Mouse (Mus musculus) embryonic facial prominence, embryonic 12.5 days (tissue): ENCODE results near the gene Borcs8. TPM values are rescaled to one million over a fixed set of nuclear protein-coding genes. Genes with fewer than 3 reads are reported as not detected.

Experiments
- ATAC-seq: fragments of 200-750 bp; cut with Nextera tagmentation; 2 replicates; pipeline ENCODE4 v1.8.0; 2017; ENCODE audit not compliant: insufficient number of reproducible peaks, insufficient read depth, low FRiP score, low TSS enrichment
- H3K27ac ChIP-seq: fragments of 300-500 bp; sonication (generic); 2 replicates; pipeline ENCODE4 v1.5.1; 2016; ENCODE audit warnings: mild to moderate bottlenecking
- H3K27me3 ChIP-seq: fragments of 300-500 bp; sonication (generic); 2 replicates; pipeline ENCODE4 v1.6.1; 2016; ENCODE audit warnings: mild to moderate bottlenecking, moderate library complexity
- H3K36me3 ChIP-seq: fragments of 300-500 bp; sonication (generic); 2 replicates; pipeline ENCODE4 v1.6.1; 2016; ENCODE audit warnings: mild to moderate bottlenecking
- H3K4me1 ChIP-seq: fragments of 300-500 bp; sonication (generic); 2 replicates; pipeline ENCODE4 v1.6.1; 2016
- H3K4me2 ChIP-seq: fragments of 300-500 bp; sonication (generic); replicated peaks from 2 replicates; pipeline ENCODE4 v1.6.1; 2016; ENCODE audit warnings: mild to moderate bottlenecking, moderate library complexity
- H3K4me3 ChIP-seq: fragments of 300-500 bp; sonication (generic); 2 replicates; pipeline ENCODE4 v1.5.1; 2016; ENCODE audit warnings: mild to moderate bottlenecking
- H3K9ac ChIP-seq: fragments of 300-500 bp; sonication (generic); 2 replicates; pipeline ENCODE4 v1.6.1; 2016; ENCODE audit warnings: mild to moderate bottlenecking, moderate library complexity
- H3K9me3 ChIP-seq: fragments of 300-500 bp; sonication (generic); 2 replicates; pipeline ENCODE4 v1.6.1; 2016; ENCODE audit warnings: mild to moderate bottlenecking, moderate library complexity
- WGBS: fragments of 180-500 bp; shearing (Covaris S2); methylation state at CpG from one replicate; pipeline ENCODE4 v1.1.7; 2016; 5-methylcytosine and 5-hydroxymethylcytosine counted together
- polyA plus RNA-seq: library from polyadenylated mRNA; unstranded; fragments of >200 nt; fragmentation: Nextera tagmentation; extraction: Ambion mirVana; gene quantifications from 2 replicates; pipeline ENCODE4 v1.2.1, GENCODE M21; 2016

Borcs8 gene
- polyA plus RNA-seq, 1 experiment from 2014 or later = 46.7 TPM

- H3K4me1 ChIP-seq = no peaks in the 10 kb centered on the region
- 2% methylated on average over 21 of the region's 21 CpGs for WGBS
- no peaks in the 10 kb centered on the region for H3K36me3 ChIP-seq
- H3K9me3 ChIP-seq = no peaks in the 10 kb centered on the region
- peaks cover 20% of the 10 kb centered on the region for H3K27me3 ChIP-seq
- ATAC-seq = peak; percentile 52; the same call in 1 of the 2 replicates
- 0 out of 2 replicates have a peak overlapping the region, but pooled peaks have one; percentile 12 for H3K9ac ChIP-seq
- H3K27ac ChIP-seq = no peak overlapping the region
- H3K4me2 ChIP-seq = peak overlapping the region; percentile 48
- peak overlapping the region; percentile 20 for H3K4me3 ChIP-seq
Measured at GRCm38 (mm10) chr8:70166504-70167110, 27.3 kb downstream of the Borcs8 start.

GRCm38 (mm10) chr8:70170116-70170515 lies 30.8 kb downstream of the Borcs8 start:
- no peak overlapping the region for H3K9ac ChIP-seq
- WGBS = 81% methylated on average over 3 of the region's 3 CpGs
- H3K4me1 ChIP-seq = peaks cover 12% of the 10 kb centered on the region
- no peak for ATAC-seq
- peaks cover 9% of the 10 kb centered on the region; the same call in 1 of the 2 replicates for H3K36me3 ChIP-seq
- no peak overlapping the region for H3K27ac ChIP-seq
- no peak overlapping the region for H3K4me3 ChIP-seq
- no peaks in the 10 kb centered on the region for H3K9me3 ChIP-seq
- peaks cover 15% of the 10 kb centered on the region for H3K27me3 ChIP-seq
- no peak overlapping the region for H3K4me2 ChIP-seq

DNA sequence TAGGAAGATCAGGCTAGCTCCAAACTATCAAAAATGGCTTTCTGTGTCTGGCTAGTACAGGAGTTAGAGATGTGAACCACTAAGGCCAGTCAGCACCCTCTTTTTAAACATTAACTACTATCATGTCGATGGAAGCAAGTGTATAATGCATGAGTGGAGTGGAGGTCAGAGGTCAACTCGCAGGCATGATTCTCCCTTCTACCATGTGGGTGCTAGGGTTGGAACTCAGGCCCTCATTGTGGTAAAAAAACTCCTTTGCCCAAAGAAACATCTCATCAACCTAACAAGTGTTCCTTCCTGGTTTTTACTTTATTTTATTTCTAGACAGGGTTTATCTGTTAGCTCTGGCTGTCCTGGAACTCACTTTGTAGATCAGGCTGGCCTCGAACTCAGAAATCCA lies 31.4 kb downstream of the Borcs8 start:
- H3K9ac ChIP-seq = no peak overlapping the region
- no peak overlapping the region for H3K27ac ChIP-seq
- no peak overlapping the region for H3K4me3 ChIP-seq
- WGBS = 84% methylated on average over 3 of the region's 3 CpGs
- no peaks in the 10 kb centered on the region for H3K9me3 ChIP-seq
- peaks cover 12% of the 10 kb centered on the region for H3K4me1 ChIP-seq
- H3K27me3 ChIP-seq = peaks cover 10% of the 10 kb centered on the region
- H3K4me2 ChIP-seq = no peak overlapping the region
- ATAC-seq = no peak
- peaks cover 9% of the 10 kb centered on the region; the same call in 1 of the 2 replicates for H3K36me3 ChIP-seq

- no peak overlapping the region for H3K27ac ChIP-seq
- no peaks in the 10 kb centered on the region for H3K9me3 ChIP-seq
- WGBS = 88% methylated on average over 7 of the region's 7 CpGs
- H3K4me1 ChIP-seq = peaks cover 12% of the 10 kb centered on the region
- peaks cover 9% of the 10 kb centered on the region; the same call in 1 of the 2 replicates for H3K36me3 ChIP-seq
- no peak overlapping the region for H3K9ac ChIP-seq
- H3K4me3 ChIP-seq = no peak overlapping the region
- no peak for ATAC-seq
- H3K4me2 ChIP-seq = peak overlapping the region; percentile 66
- H3K27me3 ChIP-seq = peaks cover 5% of the 10 kb centered on the region
Measured at GRCm38 (mm10) chr8:70171240-70171639, 31.9 kb downstream of the Borcs8 start.

DNA sequence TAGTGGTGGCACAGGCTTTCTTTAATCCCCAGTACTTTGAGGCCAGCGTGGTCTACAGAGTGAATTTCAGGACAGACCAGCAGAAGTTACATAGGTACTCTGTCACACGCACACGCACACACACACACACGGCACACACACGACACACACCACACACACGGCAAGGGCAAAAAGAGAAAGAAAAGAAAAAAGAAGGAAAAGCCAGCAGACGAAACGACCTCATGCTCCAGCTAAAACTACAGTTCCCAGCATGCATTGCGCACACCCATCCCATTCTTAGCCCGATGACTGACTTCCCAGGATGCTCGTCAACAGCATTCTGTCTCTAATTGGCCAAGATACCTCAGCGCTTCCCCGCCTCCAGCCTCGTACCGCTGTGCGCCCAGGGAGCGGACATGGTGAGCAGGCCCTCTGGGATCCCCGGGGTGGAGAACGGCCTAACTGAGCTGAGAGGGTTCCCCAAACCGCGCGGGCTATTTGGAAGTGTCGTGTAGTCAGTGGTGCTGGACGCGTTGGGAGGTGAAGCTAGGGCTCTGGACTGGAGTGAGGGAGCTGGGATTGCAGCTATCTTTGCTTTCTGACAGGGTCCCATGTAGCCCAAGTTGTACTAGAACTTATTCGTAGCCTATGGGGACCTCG lies 32.9 kb downstream of the Borcs8 start, which contains the start of gene Tmem161a:
Tmem161a (plus strand) TSS at position 314 of the 639 bp plus-strand sequence.
- Histone ChIP-seq H3K27ac (no peak within 1 kb of the TSS), H3K36me3 (peaks cover 17% of the 10 kb centered on the region), H3K27me3 (no peaks in the 10 kb centered on the region), H3K4me3 (peak within 1 kb of the TSS; percentile 64), H3K4me2 (peak within 1 kb of the TSS; percentile 66), H3K4me1 (peaks cover 12% of the 10 kb centered on the region), H3K9me3 (no peaks in the 10 kb centered on the region), H3K9ac (peak within 1 kb of the TSS; percentile 78)
- ATAC-seq = peak; percentile 89
- 2% methylated on average over 27 of the region's 27 CpGs for WGBS

DNA sequence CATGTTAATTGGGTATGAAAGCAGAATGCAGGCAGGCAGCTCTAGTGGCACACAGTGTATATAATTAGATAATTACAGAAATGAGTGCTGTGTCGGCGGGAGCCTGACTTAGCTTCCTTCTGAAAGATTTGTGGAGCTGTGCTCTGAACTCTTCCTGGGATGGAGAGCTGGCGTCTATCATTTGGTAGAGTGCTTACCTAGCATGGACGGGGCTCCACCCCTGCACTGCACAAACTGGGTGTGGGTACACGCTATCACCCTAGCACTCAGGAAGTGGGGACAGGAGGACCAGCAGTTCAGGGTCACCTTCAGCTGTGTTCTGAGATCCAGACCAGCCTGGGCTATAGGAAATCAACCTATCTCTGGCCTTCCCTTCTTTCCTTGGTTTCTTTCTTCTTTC lies 34.0 kb downstream of the Borcs8 start:
- peaks cover 12% of the 10 kb centered on the region for H3K4me1 ChIP-seq
- no peaks in the 10 kb centered on the region for H3K27me3 ChIP-seq
- H3K4me2 ChIP-seq = peak overlapping the region; percentile 66
- 69% methylated on average over 5 of the region's 5 CpGs for WGBS
- no peak overlapping the region for H3K27ac ChIP-seq
- ATAC-seq = no peak
- H3K4me3 ChIP-seq = no peak overlapping the region
- H3K9ac ChIP-seq = no peak overlapping the region; the same call in 1 of the 2 replicates
- H3K9me3 ChIP-seq = no peaks in the 10 kb centered on the region
- peaks cover 27% of the 10 kb centered on the region for H3K36me3 ChIP-seq

DNA sequence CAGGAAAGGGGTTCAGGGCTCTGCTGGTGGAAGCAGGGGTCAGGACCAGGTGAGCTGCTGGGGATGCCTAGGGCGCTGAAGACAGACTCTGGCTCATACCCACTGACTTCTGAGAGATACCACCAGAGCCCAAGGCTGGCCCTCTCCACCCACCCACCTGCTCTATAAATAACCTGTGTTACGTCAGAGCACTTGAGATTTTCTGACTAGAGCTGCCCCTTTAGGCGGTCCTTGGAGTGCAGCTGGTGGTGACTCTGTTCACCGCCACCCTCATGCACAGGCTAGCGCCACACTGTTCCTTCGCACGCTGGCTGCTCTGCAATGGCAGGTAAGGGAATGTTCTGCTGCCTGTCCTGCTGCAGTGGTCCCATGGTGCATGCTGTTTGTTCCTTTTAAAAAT lies 34.8 kb downstream of the Borcs8 start:
- H3K27ac ChIP-seq = no peak overlapping the region
- WGBS = 89% methylated on average over 7 of the region's 7 CpGs
- no peak overlapping the region; the same call in 1 of the 2 replicates for H3K9ac ChIP-seq
- H3K4me2 ChIP-seq = 0 out of 2 replicates have a peak overlapping the region, but pooled peaks have one; percentile 3
- no peaks in the 10 kb centered on the region for H3K9me3 ChIP-seq
- H3K4me3 ChIP-seq = no peak overlapping the region
- peaks cover 12% of the 10 kb centered on the region for H3K4me1 ChIP-seq
- H3K27me3 ChIP-seq = no peaks in the 10 kb centered on the region
- H3K36me3 ChIP-seq = peaks cover 33% of the 10 kb centered on the region
- no peak for ATAC-seq

GRCm38 (mm10) chr8:70178231-70178630 lies 38.9 kb downstream of the Borcs8 start:
- H3K36me3 ChIP-seq = peaks cover 64% of the 10 kb centered on the region
- 89% methylated on average over 2 of the region's 2 CpGs for WGBS
- H3K9me3 ChIP-seq = no peaks in the 10 kb centered on the region
- H3K9ac ChIP-seq = no peak overlapping the region
- no peak overlapping the region for H3K4me2 ChIP-seq
- no peak overlapping the region for H3K4me3 ChIP-seq
- no peak overlapping the region for H3K27ac ChIP-seq
- peaks cover 6% of the 10 kb centered on the region for H3K4me1 ChIP-seq
- no peak for ATAC-seq
- no peaks in the 10 kb centered on the region for H3K27me3 ChIP-seq

GRCm38 (mm10) chr8:70179082-70179481 lies 39.8 kb downstream of the Borcs8 start:
- Histone ChIP-seq H3K27ac (no peak overlapping the region), H3K9ac (no peak overlapping the region), H3K4me3 (no peak overlapping the region), H3K4me2 (no peak overlapping the region), H3K36me3 (peaks cover 64% of the 10 kb centered on the region), H3K4me1 (0 out of 2 replicates have a peak, but pooled peaks cover under 1% of the 10 kb centered on the region), H3K9me3 (no peaks in the 10 kb centered on the region), H3K27me3 (no peaks in the 10 kb centered on the region)
- ATAC-seq = no peak
- 96% methylated on average over 4 of the region's 4 CpGs for WGBS

DNA sequence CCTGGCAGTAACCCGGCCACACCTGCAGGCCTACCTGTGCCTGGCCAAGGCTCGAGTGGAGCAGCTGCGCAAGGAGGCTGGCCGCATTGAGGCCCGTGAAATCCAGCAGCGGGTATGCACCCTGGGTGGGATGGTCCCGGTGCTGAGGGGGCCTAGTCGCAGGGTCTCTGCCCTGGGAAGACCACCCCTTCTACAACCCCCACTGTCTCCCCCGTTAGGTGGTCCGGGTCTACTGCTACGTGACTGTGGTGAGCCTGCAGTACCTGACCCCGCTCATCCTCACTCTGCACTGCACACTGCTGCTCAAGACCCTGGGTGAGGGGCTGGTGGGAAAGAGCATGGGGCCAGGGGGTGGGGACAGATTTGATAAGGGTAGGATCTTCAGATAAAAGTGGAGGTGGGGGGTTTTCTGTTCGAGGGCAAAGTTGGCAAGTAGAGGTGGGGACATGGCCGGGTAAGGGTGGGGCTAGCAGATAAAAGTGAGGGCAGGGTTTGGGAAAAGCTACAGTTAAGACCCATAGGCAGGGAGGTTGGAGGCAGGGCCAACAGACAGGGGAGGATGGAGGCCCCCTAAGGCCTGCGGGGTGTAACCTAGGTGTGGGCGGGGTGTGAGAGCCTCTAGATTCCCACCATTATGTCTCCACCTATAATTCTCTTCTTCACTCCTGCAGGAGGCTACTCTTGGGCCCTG lies 42.1 kb downstream of the Borcs8 start:
- no peak overlapping the region for H3K4me3 ChIP-seq
- H3K36me3 ChIP-seq = peaks cover 55% of the 10 kb centered on the region
- no peaks in the 10 kb centered on the region for H3K27me3 ChIP-seq
- ATAC-seq = no peak
- no peaks in the 10 kb centered on the region for H3K9me3 ChIP-seq
- H3K9ac ChIP-seq = no peak overlapping the region
- H3K27ac ChIP-seq = no peak overlapping the region
- no peak overlapping the region for H3K4me2 ChIP-seq
- H3K4me1 ChIP-seq = no peaks in the 10 kb centered on the region
- WGBS = 88% methylated on average over 16 of the region's 16 CpGs

- Histone ChIP-seq H3K9ac (no peak overlapping the region), H3K4me1 (no peaks in the 10 kb centered on the region), H3K9me3 (no peaks in the 10 kb centered on the region), H3K4me3 (no peak overlapping the region), H3K36me3 (peaks cover 50% of the 10 kb centered on the region), H3K27ac (no peak overlapping the region), H3K27me3 (no peaks in the 10 kb centered on the region), H3K4me2 (no peak overlapping the region)
- 66% methylated on average over 2 of the region's 2 CpGs for WGBS
- no peak for ATAC-seq
Measured at GRCm38 (mm10) chr8:70181903-70182252, 42.6 kb downstream of the Borcs8 start.

DNA sequence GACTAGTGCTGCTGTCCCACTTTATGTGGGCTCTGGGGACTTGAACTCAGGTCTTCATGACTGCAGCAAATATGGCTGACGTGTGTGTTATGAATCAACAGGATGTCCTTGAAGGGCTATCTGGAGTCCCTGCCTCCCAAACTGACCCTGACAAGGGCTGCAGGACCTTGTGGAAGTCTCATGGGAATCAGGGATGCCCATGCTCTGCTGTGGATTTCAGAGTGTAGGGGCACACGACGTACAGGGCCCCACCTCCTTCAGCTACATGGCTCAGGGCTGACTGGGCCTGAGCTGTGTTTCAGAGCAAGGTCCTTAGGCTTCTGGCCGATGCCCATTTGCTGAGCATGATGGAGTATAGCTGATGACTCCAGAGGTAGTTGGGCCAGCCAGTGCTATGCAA lies 43.9 kb downstream of the Borcs8 start:
- H3K27ac ChIP-seq = no peak overlapping the region
- H3K9me3 ChIP-seq = no peaks in the 10 kb centered on the region
- H3K27me3 ChIP-seq = no peaks in the 10 kb centered on the region
- 81% methylated on average over 4 of the region's 4 CpGs for whole genome bisulfite sequencing
- H3K4me2 ChIP-seq = no peak overlapping the region
- peaks cover 41% of the 10 kb centered on the region for H3K36me3 ChIP-seq
- H3K9ac ChIP-seq = no peak overlapping the region
- no peaks in the 10 kb centered on the region for H3K4me1 ChIP-seq
- ATAC-seq = no peak
- no peak overlapping the region for H3K4me3 ChIP-seq
